Mouse (Mus musculus) kidney, embryonic 15.5 days (tissue): ENCODE results near the gene Hoxa10. TPM values are rescaled to one million over a fixed set of nuclear protein-coding genes. Genes with fewer than 3 reads are reported as not detected.
A peak's percentile ranks its signal among the peaks of the same experiment; 100 is the strongest.

Experiments
- ATAC-seq: fragments of 200-750 bp; cut with Nextera tagmentation; replicated peaks from 2 replicates; pipeline ENCODE4 v1.8.0; 2017; ENCODE audit warnings: moderate TSS enrichment; ENCODE audit not compliant: low FRiP score
- H3K27ac ChIP-seq: fragments of 300-500 bp; sonication (generic); 2 replicates; pipeline ENCODE4 v1.5.1; 2015; ENCODE audit warnings: mild to moderate bottlenecking, inconsistent platforms
- H3K27me3 ChIP-seq: fragments of 300-500 bp; sonication (generic); 2 replicates; pipeline ENCODE4 v1.6.1; 2015; ENCODE audit warnings: inconsistent platforms
- H3K36me3 ChIP-seq: fragments of 300-500 bp; sonication (generic); 2 replicates; pipeline ENCODE4 v1.6.1; 2015; ENCODE audit warnings: inconsistent platforms
- H3K4me1 ChIP-seq: fragments of 300-500 bp; sonication (generic); 2 replicates; pipeline ENCODE4 v1.6.1; 2015; ENCODE audit warnings: inconsistent platforms
- H3K4me2 ChIP-seq: fragments of 300-500 bp; sonication (generic); 2 replicates; pipeline ENCODE4 v1.6.1; 2015; ENCODE audit warnings: moderate library complexity, mild to moderate bottlenecking, inconsistent platforms
- H3K4me3 ChIP-seq: fragments of 300-500 bp; sonication (generic); replicated peaks from 2 replicates; pipeline ENCODE4 v1.5.1; 2015; ENCODE audit warnings: mild to moderate bottlenecking, inconsistent platforms
- H3K9ac ChIP-seq: fragments of 300-500 bp; sonication (generic); 2 replicates; pipeline ENCODE4 v1.6.1; 2015; ENCODE audit warnings: mild to moderate bottlenecking, inconsistent platforms
- H3K9me3 ChIP-seq: fragments of 300-500 bp; sonication (generic); replicated peaks from 2 replicates; pipeline ENCODE4 v1.6.1; 2016; ENCODE audit warnings: inconsistent platforms
- WGBS: fragments of 180-500 bp; shearing (Covaris S2); methylation state at CpG from one replicate; pipeline ENCODE4 v1.1.7; 2015; ENCODE audit warnings: mixed read lengths; 5-methylcytosine and 5-hydroxymethylcytosine counted together
- polyA plus RNA-seq: library from polyadenylated mRNA; unstranded; fragments of >200 nt; fragmentation: Nextera tagmentation; extraction: Ambion mirVana; gene quantifications from 2 replicates; pipeline ENCODE4 v1.2.1, GENCODE M21; 2015

Hoxa10 gene
- polyA plus RNA-seq, 1 experiment from 2014 or later, result 157 TPM

- ATAC-seq, result no peak
- peak overlapping the region; percentile 92 for H3K4me2 ChIP-seq
- H3K4me3 ChIP-seq, result peak overlapping the region; percentile 69
- peaks cover 20% of the 10 kb centered on the region for H3K36me3 ChIP-seq
- H3K9me3 ChIP-seq, result no peaks in the 10 kb centered on the region
- H3K9ac ChIP-seq, result peak overlapping the region; percentile 62
- peaks cover 75% of the 10 kb centered on the region for H3K4me1 ChIP-seq
- WGBS, result 5% methylated on average over 12 of the region's 12 CpGs
- peaks cover 4% of the 10 kb centered on the region; the same call in 1 of the 2 replicates for H3K27me3 ChIP-seq
- peak overlapping the region; percentile 90 for H3K27ac ChIP-seq
Measured at GRCm38 (mm10) chr6:52209685-52210046, 31.0 kb downstream of the Hoxa10 start.

- Histone ChIP-seq H3K27me3 (peaks cover 4% of the 10 kb centered on the region; the same call in 1 of the 2 replicates), H3K36me3 (peaks cover 21% of the 10 kb centered on the region), H3K4me2 (peak overlapping the region; percentile 92), H3K9ac (peak overlapping the region; percentile 62), H3K4me1 (peaks cover 75% of the 10 kb centered on the region), H3K27ac (peak overlapping the region; percentile 90), H3K4me3 (peak overlapping the region; percentile 69), H3K9me3 (no peaks in the 10 kb centered on the region)
- WGBS, result 4% methylated on average over 18 of the region's 18 CpGs
- ATAC-seq, result peak; percentile 1; the same call in 1 of the 2 replicates
Measured at GRCm38 (mm10) chr6:52208868-52209684, 31.6 kb downstream of the Hoxa10 start.

- H3K9me3 ChIP-seq, result no peaks in the 10 kb centered on the region
- 2% methylated on average over 47 of the region's 47 CpGs for WGBS
- H3K27ac ChIP-seq, result peak within 1 kb of the TSS; percentile 90
- peaks cover 4% of the 10 kb centered on the region; the same call in 1 of the 2 replicates for H3K27me3 ChIP-seq
- ATAC-seq, result peak; percentile 3; the same call in 1 of the 2 replicates
- H3K36me3 ChIP-seq, result peaks cover 21% of the 10 kb centered on the region
- peaks cover 78% of the 10 kb centered on the region for H3K4me1 ChIP-seq
- H3K4me2 ChIP-seq, result peak within 1 kb of the TSS; percentile 92
- peak within 1 kb of the TSS; percentile 69 for H3K4me3 ChIP-seq
- peak within 1 kb of the TSS; percentile 62 for H3K9ac ChIP-seq
Measured at GRCm38 (mm10) chr6:52208072-52208867, 32.4 kb downstream of the Hoxa10 start, which contains the start of gene Hoxa6. Hoxa6 (minus strand) TSS chr6:52208722.

GRCm38 (mm10) chr6:52207684-52207976 is 33.0 kb downstream of the Hoxa10 start:
- H3K36me3 ChIP-seq, result peaks cover 21% of the 10 kb centered on the region
- peak overlapping the region; percentile 35; the same call in 1 of the 2 replicates for H3K9ac ChIP-seq
- ATAC-seq, result no peak
- peaks cover 4% of the 10 kb centered on the region; the same call in 1 of the 2 replicates for H3K27me3 ChIP-seq
- no peaks in the 10 kb centered on the region for H3K9me3 ChIP-seq
- H3K4me3 ChIP-seq, result peak overlapping the region; percentile 69
- H3K4me2 ChIP-seq, result peak overlapping the region; percentile 92
- H3K4me1 ChIP-seq, result peaks cover 84% of the 10 kb centered on the region
- H3K27ac ChIP-seq, result peak overlapping the region; percentile 82

GRCm38 (mm10) chr6:52206882-52207683 is 33.6 kb downstream of the Hoxa10 start:
- H3K36me3 ChIP-seq, result peaks cover 24% of the 10 kb centered on the region
- no peaks in the 10 kb centered on the region for H3K9me3 ChIP-seq
- peak overlapping the region; percentile 92 for H3K4me2 ChIP-seq
- 26% methylated on average over 4 of the region's 4 CpGs for WGBS
- peak overlapping the region; percentile 35 for H3K9ac ChIP-seq
- no peak for ATAC-seq
- peak overlapping the region; percentile 82 for H3K27ac ChIP-seq
- peaks cover 4% of the 10 kb centered on the region; the same call in 1 of the 2 replicates for H3K27me3 ChIP-seq
- H3K4me3 ChIP-seq, result peak overlapping the region; percentile 69
- H3K4me1 ChIP-seq, result peaks cover 89% of the 10 kb centered on the region

- H3K4me1 ChIP-seq, result peaks cover 93% of the 10 kb centered on the region
- 13% methylated on average over 55 of the region's 55 CpGs for WGBS
- no peak for ATAC-seq
- peak overlapping the region; percentile 82 for H3K27ac ChIP-seq
- peaks cover 4% of the 10 kb centered on the region; the same call in 1 of the 2 replicates for H3K27me3 ChIP-seq
- peak overlapping the region; percentile 19 for H3K9ac ChIP-seq
- no peaks in the 10 kb centered on the region for H3K9me3 ChIP-seq
- peaks cover 24% of the 10 kb centered on the region for H3K36me3 ChIP-seq
- H3K4me2 ChIP-seq, result peak overlapping the region; percentile 92
- peak overlapping the region; percentile 69 for H3K4me3 ChIP-seq
Measured at GRCm38 (mm10) chr6:52205638-52206621, 34.7 kb downstream of the Hoxa10 start.

- Histone ChIP-seq H3K27ac (peak overlapping the region; percentile 82), H3K36me3 (peaks cover 24% of the 10 kb centered on the region), H3K4me2 (peak overlapping the region; percentile 92), H3K4me3 (peak overlapping the region; percentile 69), H3K9me3 (no peaks in the 10 kb centered on the region), H3K9ac (peak overlapping the region; percentile 19), H3K4me1 (peaks cover 97% of the 10 kb centered on the region), H3K27me3 (peaks cover 4% of the 10 kb centered on the region; the same call in 1 of the 2 replicates)
- WGBS, result 14% methylated on average over 14 of the region's 14 CpGs
- no peak for ATAC-seq
Measured at GRCm38 (mm10) chr6:52205221-52205620, 35.4 kb downstream of the Hoxa10 start.

GRCm38 (mm10) chr6:52204050-52204752 is 36.5 kb downstream of the Hoxa10 start, which contains the start of gene Hoxa5:
Hoxa5 (minus strand) TSS chr6:52204587.
- H3K4me2 ChIP-seq, result peak within 1 kb of the TSS; percentile 92
- peak within 1 kb of the TSS; percentile 69 for H3K4me3 ChIP-seq
- H3K27ac ChIP-seq, result peak within 1 kb of the TSS; percentile 82
- peak within 1 kb of the TSS; percentile 66 for H3K9ac ChIP-seq
- peaks cover 94% of the 10 kb centered on the region for H3K4me1 ChIP-seq
- peak; percentile 57 for ATAC-seq
- WGBS, result under 1% methylated on average over 55 of the region's 65 CpGs
- no peaks in the 10 kb centered on the region for H3K9me3 ChIP-seq
- H3K36me3 ChIP-seq, result peaks cover 29% of the 10 kb centered on the region
- H3K27me3 ChIP-seq, result peaks cover 4% of the 10 kb centered on the region; the same call in 1 of the 2 replicates

GRCm38 (mm10) chr6:52203371-52204049 is 37.1 kb downstream of the Hoxa10 start:
- 0 out of 2 replicates have a peak, but pooled peaks have one; percentile 30 for ATAC-seq
- H3K9me3 ChIP-seq, result no peaks in the 10 kb centered on the region
- peak overlapping the region; percentile 66 for H3K9ac ChIP-seq
- H3K36me3 ChIP-seq, result peaks cover 29% of the 10 kb centered on the region
- peak overlapping the region; percentile 92 for H3K4me2 ChIP-seq
- H3K4me1 ChIP-seq, result peaks cover 87% of the 10 kb centered on the region
- H3K27ac ChIP-seq, result peak overlapping the region; percentile 82
- H3K27me3 ChIP-seq, result peaks cover 4% of the 10 kb centered on the region; the same call in 1 of the 2 replicates
- under 1% methylated on average over 45 of the region's 46 CpGs for WGBS
- H3K4me3 ChIP-seq, result peak overlapping the region; percentile 69

GRCm38 (mm10) chr6:52203121-52203370 is 37.6 kb downstream of the Hoxa10 start:
- Histone ChIP-seq H3K4me2 (peak overlapping the region; percentile 92), H3K36me3 (peaks cover 29% of the 10 kb centered on the region), H3K27me3 (peaks cover 4% of the 10 kb centered on the region; the same call in 1 of the 2 replicates), H3K27ac (peak overlapping the region; percentile 82), H3K9me3 (no peaks in the 10 kb centered on the region), H3K4me1 (peaks cover 84% of the 10 kb centered on the region), H3K9ac (peak overlapping the region; percentile 66), H3K4me3 (peak overlapping the region; percentile 69)
- 6% methylated on average over 10 of the region's 10 CpGs for WGBS
- no peak for ATAC-seq
